Mouse (Mus musculus) kidney, postnatal 4 days (tissue): ENCODE results near the gene Gm5475.

Experiments used
- DNase-seq, 2 experiments: peaks; one replicate each; pipeline ENCODE4 v3.0.0; 2021; ENCODE audit warnings: mixed read lengths in 2 of 2

Gene Gm5475

DNA sequence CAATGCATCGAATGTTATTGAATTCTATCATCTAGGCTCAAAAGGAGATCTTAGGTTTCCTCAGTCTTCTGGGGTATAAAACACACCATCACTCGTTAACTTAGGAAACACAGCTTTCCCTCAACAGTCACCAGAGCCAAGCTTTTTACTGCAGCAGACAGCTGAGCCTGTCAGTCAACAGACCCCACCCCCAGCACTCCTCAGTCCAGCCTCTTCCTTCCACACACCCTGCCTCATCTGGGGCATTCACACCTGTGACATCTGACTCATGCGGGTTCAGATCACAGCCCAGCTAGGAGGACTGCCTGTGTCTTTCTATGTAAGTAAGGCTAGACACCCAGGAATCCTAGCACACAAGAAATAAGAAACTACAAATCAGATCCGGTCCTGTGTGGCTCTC is 7.9 kb upstream of the Gm5475 start:
- DNase-seq = peak in 1 of 2 experiments; percentile 22

DNA sequence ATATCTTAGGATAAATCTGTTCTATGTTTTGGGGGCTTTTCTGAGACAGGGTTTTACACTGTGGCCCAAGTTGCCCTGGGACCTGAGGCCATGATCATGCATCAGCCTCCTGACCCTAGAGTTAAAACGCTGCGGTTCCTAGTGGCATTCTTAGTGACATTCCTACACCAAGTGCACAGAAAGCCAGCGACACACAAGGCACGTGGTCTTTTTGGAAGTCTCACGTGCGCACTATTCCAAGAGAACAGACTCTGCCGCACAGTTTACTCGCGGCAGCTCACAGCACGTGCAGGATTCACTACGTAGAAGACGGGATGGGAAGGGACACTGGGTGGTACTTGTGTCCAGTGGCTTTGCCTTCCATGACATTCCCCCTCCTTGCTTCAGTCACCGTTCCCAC is 7.0 kb upstream of the Gm5475 start:
- no peak for DNase-seq

DNA sequence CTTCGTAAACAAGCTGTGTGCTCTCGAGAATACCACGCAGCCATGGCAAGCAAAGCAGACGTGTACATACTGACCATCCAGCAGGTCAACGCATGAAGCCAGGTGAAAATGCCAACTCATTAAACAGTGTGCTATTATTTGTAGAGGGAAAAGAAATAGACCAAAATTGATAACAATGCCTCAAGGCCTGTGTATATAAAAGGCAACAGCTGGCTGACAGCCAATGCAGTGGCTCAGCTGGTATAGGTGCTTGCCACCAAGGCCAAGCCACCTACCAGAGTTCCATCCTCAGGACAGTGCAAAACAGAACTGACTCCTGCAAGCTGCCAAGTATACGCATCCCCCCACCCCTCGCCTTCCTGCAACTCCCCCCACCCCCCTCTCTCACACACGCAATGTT is 6.3 kb upstream of the Gm5475 start:
- peak in 1 of 2 experiments; percentile 29 for DNase-seq

DNA sequence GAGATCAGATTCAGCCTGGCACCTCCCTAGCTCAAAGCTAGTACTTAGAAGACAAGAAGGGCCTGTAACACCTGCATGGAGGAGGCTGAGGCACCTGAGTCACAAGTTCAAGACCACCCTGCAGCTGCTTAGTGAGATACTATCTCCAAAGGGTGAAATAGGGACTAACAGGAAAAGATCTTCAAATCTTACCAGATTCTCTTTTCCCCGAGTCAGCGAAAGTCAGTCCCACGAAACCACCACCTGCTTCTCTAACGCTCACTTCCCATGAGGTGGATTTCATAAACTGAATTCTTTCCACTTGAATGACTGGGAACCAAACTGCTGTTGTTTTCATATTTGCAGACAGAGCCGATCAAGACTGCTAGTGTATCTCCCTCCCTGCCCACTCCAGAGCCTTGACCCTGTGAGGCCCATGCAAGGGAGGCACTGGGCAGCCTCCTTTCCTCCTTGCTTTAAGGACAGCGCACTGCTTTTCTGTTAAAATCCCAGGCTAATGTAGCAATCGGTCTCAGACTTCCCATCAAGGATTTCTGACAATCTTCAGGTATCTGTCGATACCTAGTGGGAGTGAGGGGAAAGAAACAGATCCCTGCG is 4.0 kb upstream of the Gm5475 start:
- peak in 1 of 2 experiments; percentile 29 for DNase-seq

DNA sequence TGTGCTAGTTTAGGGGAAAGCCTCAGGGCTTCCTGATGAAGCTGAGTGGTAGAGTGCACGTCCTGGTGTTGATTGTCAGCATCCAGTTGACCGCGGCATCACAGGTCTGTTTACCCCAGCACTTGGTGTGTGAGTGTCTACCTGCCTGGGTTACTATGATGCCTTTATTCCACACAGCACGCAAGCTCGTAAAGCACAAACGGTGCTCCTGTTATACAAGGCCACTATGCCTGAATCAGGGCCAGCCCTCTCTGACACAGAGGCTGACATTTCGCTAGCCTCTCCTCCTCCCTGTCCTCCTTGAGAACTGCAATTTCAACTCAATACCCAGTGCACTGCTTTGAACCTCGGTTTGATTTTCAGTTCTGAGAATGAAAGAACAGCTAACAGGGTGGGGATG is 2.6 kb upstream of the Gm5475 start:
- DNase-seq = no peak

DNA sequence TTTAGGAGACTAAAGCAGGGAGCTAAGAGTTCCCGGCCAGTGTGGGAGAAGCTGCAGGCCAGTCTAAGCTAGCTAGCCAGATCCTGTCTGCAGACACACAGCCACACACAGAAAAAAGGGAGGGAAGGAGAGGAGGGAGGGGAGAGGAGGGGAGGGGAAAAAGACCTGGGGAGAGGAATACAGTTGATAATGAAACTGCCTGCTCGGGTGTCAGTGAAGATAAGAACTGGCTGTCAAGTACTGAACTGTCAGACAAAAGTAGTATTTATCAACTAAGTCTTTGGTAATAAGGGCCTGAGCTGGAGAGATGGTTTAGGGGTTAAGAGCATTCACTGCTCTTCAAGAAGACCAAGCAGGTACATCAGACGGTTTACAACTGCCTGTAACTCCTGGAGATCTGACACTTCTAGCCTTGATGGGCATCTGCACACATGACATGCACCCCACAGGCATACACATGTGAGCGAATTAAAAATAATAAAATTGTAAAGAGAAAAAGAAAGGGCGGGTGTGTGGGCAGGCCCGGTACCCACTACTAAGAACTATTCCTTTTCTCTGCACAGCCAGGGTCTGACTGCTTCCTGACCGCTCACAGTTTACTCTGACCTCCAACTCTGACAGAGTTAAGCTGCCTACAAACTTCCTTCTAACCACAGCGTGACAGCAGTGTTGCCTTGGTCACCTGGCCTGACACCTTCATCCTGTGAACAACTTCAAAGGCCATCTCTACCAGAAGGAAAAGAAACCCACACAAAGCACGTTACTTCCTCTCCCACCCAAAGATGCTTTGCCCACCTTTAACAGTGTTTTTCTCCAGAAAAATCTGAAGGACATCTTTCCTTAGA is 1.8 kb upstream of the Gm5475 start:
- DNase-seq = no peak

DNA sequence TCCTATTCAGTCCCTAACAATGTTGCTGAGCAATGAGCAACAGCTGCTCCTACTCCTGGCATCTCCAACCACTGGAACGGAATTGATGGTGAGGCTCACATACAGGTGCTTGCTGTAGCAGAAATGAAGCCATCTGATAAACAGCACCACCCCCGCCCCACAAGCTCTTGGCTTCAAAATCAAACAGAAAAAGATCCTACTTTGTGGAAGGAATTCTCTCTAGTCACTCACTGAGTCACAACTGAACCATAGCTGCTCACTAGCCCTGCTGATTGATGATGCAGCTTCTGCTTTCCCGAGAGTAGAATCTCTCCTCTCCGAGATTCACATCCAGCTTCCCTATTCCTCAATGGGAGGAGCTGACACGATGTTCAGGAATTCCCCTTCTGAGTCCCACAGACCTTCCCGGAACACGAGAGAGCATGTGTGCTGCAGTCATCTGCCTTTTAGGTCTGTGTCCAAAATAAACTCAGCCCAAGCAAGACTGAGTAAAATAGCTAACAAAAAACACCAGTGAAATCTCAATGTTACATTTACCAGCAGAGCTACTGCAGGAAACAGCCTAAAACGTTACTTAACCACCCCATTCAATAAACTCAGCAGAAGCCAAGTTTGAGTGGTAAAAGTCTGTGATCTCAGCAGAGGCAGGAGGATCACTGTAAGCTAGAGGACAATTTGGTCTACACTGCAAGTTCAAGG is 739 bp upstream of the Gm5475 start:
- DNase-seq = peak in 1 of 2 experiments; percentile 46

DNA sequence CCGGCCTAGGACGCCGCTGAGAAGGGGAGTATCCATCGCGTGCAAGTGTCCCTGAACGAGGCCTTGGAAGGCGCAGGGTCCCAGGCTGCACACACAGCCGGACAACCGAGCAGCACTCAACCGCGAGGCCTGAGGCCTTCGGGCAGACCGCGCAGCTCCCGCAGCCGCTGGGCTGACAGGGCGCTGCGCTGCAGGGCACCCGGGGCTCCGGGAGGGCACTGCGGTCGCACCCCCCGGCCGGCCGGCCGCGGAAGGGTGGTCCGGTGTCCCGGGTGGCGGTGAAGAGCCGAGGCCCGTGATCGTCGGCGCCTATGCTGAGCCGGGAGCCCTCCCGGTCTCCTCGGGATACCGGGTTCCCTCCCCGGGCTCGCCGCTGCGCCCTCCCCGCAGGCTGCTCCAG is 529 bp downstream of the Gm5475 start:
- peak; percentile 59 to 70 for DNase-seq

DNA sequence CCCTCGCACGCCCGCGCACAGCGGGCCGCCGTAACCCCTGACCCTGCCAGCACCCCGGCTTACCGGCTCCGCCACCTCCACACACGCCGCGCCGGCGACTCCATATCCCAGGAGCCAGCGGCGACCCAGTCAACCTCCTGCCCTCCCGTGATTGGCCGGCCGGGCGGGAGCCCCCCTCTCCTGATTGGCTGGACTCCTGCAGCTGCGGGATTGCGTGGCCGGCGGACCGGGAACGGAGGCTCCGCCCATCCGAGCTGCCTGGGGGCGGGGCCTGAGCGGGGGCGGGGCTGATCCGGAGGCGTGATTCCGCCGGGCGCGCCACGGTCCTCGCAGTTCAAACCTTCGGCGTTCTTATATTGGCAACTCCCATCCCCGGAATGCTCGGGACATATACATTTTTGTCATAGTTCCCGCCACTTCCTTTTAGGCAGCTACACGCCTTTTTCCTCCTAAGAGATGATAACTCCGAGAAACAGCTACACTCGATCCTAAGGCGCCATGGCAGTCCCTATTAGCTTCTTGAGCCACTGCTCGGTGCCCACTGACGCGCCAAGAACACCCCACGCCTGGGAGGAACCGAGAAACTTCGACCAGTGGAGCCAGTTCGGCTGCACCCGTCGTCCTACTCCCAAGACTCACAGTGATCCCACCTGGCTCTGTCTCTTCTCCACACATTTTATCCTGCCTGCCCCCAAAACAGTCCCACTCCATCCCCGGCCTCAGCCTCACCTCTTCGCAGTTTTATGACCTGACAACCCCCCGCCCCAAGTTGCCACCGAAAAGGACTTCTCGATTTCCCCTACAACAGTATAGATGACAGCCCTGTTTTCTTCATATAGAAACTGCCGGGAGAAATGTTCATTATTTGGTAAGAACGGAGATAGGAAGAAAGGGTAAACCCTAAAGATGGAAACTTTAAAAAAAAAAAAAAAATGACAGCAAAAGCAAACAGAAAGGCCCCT is 1.2 kb downstream of the Gm5475 start:
- peak; percentile 97 to 98 for DNase-seq

DNA sequence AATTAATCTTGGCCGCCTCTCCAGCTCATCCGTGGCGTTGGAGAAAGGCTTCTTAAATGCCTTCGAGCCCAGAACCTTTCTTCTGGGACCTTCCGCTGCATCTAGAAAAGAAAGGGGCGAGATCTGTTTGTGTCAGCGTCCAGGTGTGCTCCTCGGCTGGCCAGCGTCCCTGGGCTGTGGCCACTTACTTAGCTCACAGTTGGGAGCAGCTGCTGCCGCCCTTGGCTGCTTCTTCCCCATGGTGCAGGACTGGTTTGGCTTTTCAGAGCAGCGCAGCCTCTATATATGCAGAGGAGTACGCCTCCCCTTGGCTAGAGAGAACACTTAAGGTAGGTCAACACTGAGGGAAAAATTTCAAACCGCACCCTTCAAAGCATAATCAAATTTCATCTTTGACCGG is 2.0 kb downstream of the Gm5475 start:
- DNase-seq = peak; percentile 64 to 76

DNA sequence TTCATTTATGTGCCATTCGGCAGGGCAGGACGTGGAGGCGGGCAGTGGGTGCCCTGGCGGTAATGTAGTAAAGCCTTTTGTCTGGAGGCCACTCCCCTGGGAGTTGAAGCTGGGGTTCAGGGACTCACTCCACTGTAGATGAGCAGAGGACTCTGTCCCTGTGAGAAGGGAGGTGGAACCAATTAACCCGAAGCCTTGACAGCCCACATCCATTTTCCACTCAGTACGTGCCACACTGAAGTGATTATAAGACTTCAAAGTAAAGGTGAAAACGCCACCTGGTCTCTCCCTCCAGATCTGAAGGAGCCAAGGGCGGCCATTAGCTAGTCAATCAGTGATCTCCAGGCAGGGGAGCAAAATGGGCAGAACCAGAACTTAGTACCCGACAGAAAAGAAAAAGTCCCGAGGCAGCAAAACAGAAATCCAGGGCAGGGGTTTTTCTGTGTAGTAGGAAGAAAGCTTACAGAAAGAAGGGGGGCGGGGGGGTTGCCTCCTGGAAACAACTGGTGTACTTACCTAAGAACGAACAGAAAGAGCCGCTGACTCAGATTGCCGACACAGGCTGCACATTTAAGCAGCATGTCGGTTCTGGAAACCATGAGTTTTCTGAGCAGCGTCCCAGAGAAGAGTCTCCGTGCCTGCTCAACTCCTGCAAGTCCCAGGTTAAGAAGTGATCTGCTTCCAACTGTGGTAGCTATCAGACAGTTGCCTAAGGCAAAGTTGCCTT is 2.6 kb downstream of the Gm5475 start, which contains the start of gene Slc11a2:
Gene Slc11a2 (minus strand): TSS at position 677 of the 727 bp plus-strand sequence.
- DNase-seq = peak; percentile 53 to 72

DNA sequence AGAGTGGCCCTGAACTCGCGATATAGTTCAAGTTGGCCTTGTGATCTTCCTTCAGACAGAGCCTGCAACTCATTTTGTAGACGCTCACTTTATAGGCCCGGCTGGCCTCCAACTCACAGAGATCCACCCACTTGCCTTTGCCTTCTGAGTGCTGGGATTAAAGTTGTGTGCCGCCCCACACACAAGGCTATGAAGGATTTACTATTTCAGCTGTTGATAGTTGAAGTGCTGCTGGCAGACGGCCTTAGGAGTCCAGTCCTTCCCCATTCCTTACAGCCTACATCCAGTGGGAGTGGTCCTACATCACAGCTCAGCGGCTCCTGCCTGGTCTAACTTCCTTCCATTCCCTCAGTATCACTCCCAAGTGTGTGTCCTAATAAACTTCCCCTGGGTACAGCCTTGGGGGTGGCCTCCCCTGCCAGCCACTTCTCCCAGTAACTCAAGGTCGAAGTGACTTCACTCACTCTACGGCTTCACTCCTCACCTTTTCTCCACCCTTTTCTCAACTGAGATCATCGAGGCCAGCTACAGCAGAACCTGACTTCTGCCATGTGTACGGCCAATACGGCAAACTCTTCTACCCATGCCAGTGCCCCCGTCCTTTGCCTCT is 6.5 kb downstream of the Gm5475 start:
- DNase-seq = peak; percentile 68 to 80

DNA sequence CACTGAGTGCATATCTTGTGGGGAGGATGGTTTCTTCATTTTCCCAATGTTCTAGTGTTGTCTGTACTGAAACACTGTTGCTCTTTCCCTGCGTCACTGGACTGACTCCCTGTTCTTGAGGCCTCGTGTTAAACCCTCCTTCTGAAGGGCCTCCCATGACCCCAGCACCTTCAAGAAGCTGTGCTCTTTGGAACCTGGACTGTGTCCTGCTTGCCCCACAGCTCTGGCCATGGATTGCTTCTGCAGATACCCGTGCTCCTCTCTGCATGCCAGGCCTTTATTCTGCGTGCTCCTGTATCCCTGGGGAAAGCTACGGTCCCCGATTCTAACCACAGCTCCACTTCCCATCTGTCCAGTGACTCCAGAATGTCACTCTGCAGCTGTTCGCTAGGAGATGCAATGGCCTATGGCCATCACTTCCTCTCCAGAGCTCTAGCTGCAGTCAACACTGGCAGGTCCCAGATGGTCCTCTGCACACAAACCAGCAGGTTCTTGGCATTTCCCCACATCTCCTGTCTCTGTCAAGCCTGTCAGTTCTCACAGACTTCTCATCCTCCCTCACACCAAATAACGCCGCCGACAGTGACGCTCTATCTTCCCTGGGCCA is 8.1 kb downstream of the Gm5475 start:
- DNase-seq = peak; percentile 38 to 55

DNA sequence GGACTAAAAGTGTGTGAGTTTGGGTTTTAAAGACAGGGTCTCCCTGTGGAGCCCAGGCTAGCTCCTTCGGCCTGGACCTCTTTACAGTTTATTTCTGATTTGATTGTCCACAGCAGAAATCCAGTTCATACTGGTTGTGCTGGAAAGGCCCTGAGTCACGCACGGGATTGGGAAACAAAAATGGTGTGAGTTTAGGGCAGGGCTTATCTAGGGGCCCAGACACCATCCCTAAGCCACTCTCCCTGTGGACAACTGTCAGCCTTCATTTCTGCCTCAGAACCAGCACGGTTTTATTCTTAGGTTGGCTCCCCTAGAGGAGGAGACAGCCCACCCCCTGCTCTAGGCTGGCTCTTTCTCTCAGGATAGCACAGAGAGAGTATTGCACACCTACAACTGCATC is 11.3 kb downstream of the Gm5475 start:
- DNase-seq = no peak

DNA sequence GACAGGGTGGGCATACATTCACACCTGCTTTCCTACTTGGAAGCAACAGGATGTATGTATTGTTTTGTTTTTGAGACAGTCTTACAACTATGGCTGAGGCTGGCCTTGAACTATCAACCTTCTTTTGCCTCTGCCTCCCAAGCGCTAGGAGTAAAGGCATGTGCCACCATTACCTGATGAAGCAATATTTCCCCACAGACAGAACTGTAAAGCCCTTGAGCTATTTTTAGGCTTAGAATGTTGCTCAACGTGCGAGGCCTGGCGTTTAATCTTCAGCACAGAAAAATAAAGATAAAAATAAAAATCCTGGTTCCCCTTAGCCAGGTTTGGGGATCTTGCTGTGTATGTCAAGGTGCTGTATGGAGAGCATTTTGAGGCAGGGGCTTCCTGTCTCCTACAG is 14.2 kb downstream of the Gm5475 start:
- no peak for DNase-seq

DNA sequence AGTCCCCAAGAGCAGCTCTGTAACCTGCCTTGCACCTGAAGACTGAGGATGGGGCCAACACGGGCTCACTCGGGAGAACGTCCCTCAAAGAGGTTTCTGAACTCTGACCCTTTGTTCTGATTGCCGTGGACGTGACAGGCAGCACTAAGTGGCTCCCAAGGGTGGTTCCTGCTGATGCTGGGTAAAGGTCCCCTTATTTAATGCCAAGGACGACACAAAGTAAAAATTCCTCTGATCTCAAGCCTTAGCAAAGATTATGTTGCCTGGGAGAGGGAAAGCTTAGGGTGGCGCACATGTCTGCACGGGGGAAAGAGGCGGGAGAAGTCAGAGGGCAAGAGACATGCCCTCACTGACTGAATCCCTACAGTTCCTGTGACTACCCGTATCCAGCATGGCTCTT is 14.6 kb downstream of the Gm5475 start:
- DNase-seq = no peak

DNA sequence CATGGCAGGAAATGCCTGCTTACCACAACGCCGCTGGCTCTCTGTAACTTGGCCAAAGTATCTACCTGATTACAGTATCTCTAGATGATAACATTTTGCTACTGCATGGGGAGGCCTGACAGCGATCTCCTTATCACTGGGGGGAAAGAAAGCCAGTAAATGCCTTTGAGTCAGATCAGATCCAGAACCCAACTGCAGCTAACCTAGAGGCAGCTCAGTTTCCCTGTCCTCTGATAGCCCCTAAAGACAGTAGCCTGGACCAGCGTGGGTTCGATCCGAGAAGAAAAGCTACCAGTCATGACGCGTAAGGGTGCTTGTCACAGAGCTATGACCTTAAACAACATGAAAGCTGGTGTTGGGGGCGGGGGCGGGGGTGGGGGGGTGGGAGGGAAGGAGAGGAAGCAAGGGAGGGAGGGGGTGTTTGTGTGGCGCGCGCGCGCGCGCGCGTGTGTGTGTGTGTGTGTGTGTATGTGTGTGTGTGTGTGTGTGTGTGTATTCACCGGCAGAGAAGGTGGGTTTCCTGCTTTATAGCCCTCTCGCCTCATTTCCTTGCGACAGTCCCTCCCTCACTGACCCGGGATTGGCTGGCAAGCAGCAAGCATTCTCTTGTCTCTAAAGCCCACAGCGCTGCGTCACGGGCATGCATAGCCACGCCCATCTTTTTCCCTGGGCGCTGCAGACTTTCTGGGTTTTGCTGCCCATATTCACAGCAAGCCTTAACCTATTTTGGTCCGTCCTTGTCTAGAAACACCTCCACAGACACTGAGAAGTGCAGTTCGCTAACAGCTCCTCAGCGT is 21.4 kb downstream of the Gm5475 start:
- DNase-seq = peak; percentile 86 to 92

DNA sequence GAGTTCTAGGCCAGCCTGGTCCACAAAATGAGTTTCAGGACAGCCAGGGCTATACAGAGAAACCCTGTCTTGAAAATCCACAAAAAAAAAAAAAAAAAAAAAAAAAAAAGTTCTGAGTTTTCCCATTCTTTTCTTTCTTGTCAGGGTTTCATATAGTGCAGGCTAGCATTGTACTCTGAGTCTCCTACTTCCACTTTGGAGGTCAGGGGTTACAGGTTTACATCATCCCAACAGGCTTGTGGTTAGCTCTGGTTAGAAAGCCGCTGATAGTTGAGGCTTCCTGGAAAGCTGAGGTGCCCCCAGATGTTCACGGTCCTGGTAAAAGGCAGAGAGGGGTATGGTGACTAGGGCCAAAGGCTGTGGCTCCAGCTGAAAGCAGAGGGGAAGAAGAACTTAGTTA is 24.9 kb downstream of the Gm5475 start:
- DNase-seq = no peak

DNA sequence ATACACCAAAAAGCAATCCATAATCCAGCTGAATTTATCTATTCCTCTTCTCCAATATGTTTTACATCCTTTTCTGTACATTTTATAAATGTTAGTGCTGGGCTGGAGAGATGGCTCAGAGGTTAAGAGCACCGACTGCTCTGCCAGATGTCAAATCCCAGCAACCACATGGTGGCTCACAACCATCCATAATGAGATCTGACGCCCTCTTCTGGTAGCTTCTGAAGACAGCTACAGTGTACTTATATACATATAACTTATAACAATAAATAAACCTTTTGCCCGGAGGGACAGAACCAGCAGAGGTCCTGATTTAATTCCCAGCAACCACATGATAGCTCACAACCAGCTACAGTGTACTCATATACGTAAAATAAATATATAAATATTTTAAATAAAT is 26.6 kb downstream of the Gm5475 start:
- no peak for DNase-seq

DNA sequence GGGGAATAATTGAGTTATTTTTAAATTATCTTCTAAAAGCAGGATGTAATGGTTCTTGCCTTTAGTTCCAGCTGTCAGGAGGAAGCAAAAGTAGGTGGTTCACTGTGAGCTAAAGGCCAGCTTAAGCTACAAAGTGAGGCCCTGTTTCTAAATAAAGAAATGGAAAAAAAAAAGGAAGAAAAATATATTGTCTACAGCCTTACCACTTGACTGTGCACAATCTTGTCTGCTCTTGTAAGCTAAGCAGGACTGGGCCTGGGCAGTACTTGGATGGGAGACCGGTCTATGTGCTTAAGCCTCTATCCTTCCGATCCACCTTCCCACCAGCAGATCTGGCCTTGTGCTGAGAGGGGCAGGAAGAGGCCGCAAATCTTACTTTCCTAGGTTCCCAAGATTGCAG is 27.5 kb downstream of the Gm5475 start:
- no peak for DNase-seq
